Mouse (Mus musculus) embryo, embryonic 11.5 days (tissue): ENCODE results near the gene Rspo1.
"Not testable (repeated sequence)": the region's sequence is repeated elsewhere in the genome, so short reads cannot be mapped to it uniquely, and the experiment has no call there.

Source experiments
- DNase-seq: peaks from one replicate; pipeline ENCODE4 v3.0.0-alpha.2; 2012; ENCODE audit warnings: low read depth, low spot score

Gene Rspo1

GRCm38 (mm10) chr4:124985671-124986602, at the start of gene Rspo1:
Gene Rspo1, plus strand, starts transcription at chr4:124986430.
- no peak for DNase-seq

DNA sequence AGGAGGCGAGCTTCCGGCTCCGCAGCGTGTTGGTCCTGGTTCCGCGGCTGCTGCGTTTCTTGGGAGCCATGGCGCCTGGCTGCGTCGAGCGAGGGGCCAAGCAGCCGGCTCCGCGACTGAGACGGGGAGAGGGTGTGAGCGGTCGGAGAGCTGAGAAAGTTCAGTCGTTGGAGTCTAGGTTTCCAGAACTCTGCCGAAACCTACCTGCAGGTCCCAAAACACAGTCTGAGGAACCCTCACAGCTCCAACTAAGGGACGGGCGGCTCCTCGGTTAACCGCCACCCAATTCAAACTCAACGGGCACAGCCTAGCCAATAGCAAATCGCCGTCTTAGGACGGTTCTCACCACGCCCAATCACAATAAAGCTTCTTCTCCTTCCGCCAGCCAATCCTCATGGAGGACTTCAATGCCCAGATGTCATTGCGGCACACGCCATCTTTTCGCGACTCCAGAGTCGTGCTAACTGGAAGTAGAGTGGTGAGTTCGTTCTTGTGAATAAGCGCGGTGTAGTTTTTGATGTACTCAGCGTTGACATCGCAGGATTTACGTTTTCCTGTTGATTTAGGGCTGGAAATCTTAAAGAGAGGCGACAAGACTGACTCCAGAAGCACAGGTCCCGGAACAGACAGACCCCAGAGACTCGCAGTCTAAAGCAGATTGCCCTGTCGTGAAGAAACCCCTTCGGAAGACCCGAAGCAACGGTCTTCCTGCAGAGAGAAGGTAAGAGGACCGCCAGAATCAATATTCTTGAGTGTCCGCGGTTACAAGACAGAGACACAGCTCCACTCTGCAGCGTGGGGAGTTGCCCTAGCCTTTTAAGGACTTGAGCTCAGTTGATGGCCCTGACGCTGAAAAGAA, 49.4 kb upstream of the Rspo1 start, which contains the start of gene 9930104L06Rik:
9930104L06Rik (plus strand) TSS at position 436 of the 859 bp plus-strand sequence.
- DNase-seq = peak; percentile 91

- not testable (repeated sequence) for DNase-seq
Observed at GRCm38 (mm10) chr4:124939211-124939610, 47.0 kb upstream of the Rspo1 start, which contains the start of gene Cdca8. Gene Cdca8, minus strand, starts transcription at chr4:124939311.

GRCm38 (mm10) chr4:124943022-124943421, 43.2 kb upstream of the Rspo1 start:
- peak; percentile 68 for DNase-seq

- DNase-seq = no peak
Observed at GRCm38 (mm10) chr4:124943781-124944180, 42.4 kb upstream of the Rspo1 start.

DNA sequence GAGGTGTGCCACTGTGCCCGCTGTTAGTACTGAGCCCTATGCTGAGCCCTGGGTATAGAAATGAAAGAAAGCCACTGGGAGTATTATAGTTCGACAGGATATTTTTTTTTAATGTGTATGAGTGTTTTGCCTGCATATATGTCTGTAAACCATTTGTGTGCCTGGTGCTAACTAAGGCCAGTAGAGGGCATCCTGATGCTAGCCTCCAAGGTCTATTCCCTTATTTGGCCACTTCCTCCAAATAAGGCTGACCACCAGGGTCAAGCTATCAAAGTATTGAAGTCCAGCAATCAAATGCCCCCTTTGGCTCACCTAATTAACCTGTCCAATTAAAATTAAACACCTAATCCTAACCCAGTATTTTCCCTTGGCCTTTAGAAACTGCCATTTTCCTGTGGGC, 41.3 kb upstream of the Rspo1 start:
- no peak for DNase-seq

GRCm38 (mm10) chr4:124949488-124949887, 36.7 kb upstream of the Rspo1 start:
- DNase-seq = no peak

- no peak for DNase-seq
Observed at GRCm38 (mm10) chr4:124950181-124951035, 35.8 kb upstream of the Rspo1 start.

DNA sequence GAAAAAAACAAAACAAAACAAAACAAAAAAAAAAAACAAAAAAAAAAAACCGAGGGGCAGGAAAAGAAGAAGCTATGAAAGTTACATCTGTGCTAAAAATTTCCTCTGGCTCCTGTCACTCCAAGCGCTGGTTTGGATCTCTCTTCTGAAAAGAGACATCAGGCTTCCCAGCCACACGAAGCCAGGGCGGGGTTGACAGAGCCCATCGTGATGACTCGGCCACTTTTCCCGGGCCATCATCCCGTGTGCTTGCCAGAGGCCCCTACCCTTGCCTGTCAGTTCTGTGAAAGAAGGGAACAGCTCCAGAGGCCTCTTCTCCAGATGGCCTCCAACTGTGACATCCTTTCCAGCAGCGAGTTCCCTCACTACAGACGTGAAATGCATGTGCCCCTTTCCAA, 35.2 kb upstream of the Rspo1 start:
- DNase-seq = no peak

GRCm38 (mm10) chr4:124953546-124953945, 32.7 kb upstream of the Rspo1 start:
- DNase-seq = no peak

DNA sequence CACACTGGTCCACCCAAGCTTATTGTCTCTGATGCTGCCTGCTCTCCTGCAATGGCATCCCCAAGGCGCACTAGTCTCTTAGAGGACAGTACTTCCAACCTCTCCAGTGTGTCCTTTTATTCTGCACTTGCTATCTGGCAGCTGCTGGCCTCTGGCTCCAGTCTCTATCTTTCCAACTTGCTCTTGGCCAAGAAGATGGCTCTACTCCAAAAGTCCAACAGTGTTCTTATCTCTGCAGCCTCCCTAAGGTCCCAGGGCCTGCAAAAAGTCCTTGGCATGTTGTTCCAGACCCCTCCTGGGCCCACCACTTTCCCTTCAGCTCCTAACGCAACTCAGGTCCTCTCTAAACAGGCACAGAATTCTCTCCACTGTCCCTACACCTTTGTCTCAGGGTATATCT, 28.9 kb upstream of the Rspo1 start:
- no peak for DNase-seq

DNA sequence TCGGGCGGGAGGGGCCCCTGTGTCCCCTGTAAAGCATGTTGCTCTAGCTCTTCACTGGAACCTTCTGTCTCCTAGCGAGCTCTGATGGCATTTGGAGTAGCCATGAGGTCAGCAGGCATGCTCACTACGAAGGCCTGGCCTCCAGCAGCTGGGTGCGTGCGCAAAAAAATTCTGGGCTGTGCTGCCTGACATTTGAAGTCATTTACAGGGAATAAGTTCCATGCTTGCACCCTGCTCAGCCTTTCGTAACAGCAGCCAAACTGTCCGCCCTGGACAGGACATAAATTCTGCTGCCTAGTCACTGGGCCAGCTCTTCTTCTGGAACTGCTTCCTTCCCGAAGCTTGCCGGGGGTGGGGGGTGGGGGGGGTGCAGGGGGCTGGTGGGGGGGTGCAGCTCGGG, 27.2 kb upstream of the Rspo1 start:
- no peak for DNase-seq

GRCm38 (mm10) chr4:124960940-124961339, 25.3 kb upstream of the Rspo1 start:
- DNase-seq = no peak

GRCm38 (mm10) chr4:124962576-124962975, 23.7 kb upstream of the Rspo1 start:
- no peak for DNase-seq

DNA sequence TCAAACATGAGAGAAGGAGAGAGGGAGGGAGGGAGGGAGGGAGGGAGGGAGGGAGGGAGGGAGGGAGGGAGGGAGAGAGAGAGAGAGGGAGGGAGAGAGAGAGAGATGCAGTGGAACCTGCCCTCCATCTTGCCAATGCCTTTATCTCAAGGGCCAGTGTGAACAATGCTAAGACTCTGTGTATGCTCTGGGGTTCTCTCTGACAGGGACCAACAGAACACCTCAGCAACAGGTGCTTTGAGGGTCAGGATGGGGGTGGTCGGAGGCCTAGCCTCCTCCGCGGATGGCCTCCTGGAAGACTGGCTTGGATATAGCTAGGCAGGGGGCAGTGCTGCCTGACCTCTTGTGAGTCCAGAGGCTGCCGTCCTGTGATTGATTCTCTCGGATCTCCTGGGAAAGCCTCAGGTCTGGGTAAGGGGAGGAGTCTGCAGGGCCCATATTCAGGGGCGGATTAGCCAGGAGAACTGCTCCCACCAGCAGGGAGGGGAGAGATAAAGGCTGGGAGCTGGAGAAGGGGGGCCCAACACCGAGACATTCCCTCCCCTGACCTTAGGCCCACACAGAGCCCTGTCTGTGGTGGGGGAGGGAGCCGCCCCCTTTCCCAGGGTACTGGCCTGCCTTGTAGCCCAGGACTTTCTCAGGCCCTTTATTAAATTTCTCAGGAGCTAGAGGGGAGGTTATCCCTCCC, 21.2 kb upstream of the Rspo1 start:
- DNase-seq = no peak

GRCm38 (mm10) chr4:124968711-124969110, 17.5 kb upstream of the Rspo1 start:
- no peak for DNase-seq

- no peak for DNase-seq
Observed at GRCm38 (mm10) chr4:124969219-124969848, 16.9 kb upstream of the Rspo1 start.

DNA sequence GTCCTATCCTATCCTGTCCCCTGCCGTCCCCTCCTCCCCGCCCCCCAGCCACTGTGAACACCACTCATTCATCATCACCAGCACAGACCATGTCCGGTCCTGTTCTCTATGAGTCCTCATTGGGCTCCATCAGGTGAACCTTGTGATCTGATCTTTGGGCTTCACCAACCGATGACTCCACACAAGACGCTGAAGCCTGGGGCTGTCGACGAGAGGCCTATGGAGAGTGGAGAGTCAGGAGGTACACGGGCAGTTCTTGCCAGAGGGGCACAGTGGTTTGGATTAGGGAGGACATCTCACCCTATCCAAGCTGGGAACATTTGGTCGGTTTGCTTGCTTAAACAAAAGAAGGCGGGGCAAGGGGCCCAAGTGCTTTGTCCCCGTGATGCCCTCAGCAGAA, 16.0 kb upstream of the Rspo1 start:
- DNase-seq = no peak

DNA sequence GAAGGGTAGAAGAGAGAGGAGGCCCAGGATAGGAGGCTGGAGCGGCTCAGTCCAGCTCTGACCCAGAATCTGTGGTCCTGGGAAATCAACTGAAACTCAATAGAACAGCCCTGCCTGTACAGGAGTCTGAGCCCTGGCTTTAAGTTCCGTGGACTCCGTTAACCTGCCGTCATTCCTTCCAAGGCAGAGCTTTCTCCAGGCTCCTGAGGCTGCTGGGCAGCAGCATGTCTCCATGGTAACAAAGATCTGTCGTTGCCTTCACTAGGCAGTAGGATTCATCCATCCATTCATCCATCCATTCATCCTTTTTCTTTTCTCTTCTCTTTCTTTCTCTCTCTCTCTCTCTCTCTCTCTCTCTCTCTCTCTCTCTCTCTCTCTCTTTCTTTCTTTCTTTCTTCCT, 15.6 kb upstream of the Rspo1 start:
- DNase-seq = no peak

- DNase-seq = no peak
Observed at GRCm38 (mm10) chr4:124971094-124971493, 15.1 kb upstream of the Rspo1 start.
